Mouse (Mus musculus): ENCODE results near the gene Cd6. TPM values are rescaled to one million over a fixed set of nuclear protein-coding genes. Genes with fewer than 3 reads are reported as not detected.

Gene Cd6
- total RNA-seq, 2 experiments from 2014 or later, result not detected

DNA sequence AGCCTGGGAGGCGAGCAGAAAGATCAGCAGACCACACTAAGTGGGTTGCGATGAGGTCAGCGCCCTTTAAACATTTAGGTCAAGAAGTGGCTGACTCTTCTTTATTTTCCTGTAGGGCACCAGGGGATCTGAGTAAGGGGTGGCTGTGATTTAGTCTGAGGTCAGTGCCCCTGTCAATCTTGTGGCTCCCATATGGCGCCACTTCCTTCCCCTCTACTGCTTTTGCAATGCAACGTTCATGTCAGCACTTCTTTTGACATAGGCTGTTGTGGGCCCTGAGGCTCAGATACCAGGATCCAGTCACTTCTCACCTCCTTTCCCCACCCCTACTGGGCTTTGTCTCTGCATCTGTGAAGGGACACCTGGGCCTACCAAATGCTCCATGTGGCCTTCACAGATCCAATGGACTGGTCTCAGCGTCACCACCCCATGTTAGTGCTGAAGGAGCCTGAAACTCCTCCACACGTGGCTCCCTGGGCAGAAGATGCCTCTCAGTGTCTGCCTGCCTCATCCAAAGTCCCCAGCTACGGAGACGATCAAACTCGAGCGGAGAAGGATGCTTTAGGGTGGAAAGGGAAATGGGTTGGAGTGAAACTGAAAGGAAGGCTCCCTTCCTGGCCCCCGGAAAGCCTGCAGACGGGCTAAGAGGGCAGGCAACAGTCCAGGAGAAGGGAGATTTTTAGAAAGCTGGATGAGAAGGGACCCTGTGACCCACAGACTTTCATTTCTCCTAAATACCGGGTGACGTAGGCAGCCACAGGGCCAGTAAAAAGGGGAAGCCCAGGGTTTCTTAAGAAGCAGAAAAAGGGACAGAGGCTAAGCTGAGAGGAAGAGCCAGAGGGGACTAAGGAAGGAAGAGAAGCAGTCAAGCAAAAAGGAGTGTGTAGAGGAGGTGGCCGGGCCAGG is 12.1 kb upstream of the Cd6 start:
- ATAC-seq (replicated peaks; ENCODE audit: low FRiP score, poor library complexity, severe bottlenecking), result no peak

DNA sequence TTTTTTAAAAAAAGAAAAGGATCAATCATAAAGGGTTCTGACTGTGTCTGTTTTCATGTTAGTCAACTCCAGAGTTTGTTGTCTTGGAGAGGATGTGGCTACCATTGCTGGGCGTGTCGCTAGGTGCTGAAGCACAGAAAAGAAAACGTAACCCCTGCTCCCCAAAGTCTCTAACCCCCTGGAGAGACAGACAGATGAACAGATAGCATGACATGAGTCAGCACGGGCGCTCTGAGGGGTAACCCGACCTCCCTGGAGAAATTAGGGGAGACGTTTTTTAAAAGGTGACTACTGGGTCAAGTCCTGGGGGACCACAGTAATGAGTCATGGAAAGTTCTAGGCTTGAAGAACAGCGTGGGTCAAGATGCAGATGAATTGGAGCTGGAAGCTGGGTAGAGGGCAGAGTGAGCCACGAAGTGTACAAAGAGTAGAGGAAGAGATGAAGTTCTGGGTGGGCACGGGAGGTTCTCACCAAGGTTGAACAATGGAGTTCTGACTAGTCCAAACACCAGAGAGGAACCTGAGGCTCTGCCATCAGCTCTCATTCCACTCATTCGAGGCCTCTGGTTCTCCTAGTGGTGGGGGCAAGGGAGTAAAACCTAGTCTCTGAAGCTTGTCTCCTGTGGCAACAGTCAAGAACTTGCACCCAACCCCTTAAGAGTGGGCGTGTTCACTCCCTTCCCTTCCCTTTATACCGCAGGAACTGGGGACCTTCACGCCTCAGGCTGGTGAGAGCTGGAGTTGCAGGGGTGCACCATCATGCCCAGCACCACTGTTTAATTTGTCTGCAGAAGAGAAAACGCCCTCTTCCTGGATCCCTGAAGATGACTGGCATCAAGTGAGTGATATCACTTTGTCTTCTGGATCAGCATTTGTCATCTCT is 9.4 kb upstream of the Cd6 start, which contains the start of gene Slc15a3:
Gene Slc15a3 (plus strand): TSS at position 718 of the 883 bp plus-strand sequence.
- ATAC-seq (replicated peaks; ENCODE audit: low FRiP score, poor library complexity, severe bottlenecking), result no peak

DNA sequence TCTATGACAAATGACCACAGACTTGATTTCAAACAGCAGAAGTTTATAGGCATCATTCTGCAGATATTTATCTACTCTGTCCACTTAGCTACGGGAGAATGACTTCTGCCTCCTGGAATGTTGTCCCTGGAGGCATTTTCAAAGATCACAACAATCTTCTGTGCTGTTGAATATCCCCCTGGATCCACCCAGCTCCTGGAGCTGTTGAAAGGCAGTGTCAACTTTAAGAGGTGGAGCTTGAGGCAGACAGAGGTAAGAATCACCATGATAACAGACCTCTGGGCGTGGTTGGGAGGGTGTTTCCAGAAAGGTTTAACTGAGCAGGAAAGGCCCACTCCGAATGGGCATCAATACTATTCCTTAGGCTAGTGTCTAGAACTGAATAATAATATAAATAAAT is 5.8 kb upstream of the Cd6 start:
- ATAC-seq (replicated peaks; ENCODE audit: low FRiP score, poor library complexity, severe bottlenecking), result no peak

DNA sequence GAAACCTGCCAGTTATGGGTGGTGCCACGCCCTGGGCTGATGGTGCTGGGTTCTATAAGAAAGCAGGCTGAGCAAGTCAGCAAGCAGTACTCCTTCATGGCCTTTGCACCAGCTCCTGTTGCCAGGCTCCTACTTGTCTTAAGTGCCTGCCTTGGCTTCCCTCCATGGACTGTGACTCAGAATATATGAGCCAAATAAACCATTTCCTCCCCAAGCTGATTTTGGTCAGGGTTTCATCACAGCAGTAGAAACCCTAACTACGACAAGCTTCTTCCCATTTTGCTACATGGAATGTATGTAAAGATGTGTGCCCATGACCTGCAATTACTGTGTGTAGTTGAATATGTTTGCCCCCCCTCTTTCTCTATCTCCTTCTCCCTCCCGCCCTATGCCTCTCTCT is 3.8 kb upstream of the Cd6 start:
- ATAC-seq (replicated peaks; ENCODE audit: low FRiP score, poor library complexity, severe bottlenecking), result no peak

DNA sequence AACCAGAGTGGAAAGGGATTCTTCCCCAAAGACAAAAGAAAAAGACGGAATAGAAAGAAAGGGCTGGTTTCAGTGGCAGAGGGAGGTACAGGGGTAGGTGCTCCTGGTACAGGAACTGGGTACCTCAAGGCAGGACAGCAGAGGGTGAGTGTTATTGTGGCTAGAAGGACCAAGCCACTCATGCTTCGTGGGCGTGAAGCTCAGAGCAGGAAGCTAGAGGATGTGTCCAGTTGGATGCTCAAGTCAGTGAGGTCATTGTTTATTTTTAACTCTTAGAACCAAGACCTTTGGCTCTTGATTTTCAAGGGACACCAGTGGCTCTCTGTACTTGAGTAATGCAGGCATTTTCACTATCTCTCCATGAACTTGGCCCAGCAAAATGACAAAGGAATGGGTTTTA is 2.2 kb upstream of the Cd6 start:
- no peak for ATAC-seq (replicated peaks; ENCODE audit: low FRiP score, poor library complexity, severe bottlenecking)

DNA sequence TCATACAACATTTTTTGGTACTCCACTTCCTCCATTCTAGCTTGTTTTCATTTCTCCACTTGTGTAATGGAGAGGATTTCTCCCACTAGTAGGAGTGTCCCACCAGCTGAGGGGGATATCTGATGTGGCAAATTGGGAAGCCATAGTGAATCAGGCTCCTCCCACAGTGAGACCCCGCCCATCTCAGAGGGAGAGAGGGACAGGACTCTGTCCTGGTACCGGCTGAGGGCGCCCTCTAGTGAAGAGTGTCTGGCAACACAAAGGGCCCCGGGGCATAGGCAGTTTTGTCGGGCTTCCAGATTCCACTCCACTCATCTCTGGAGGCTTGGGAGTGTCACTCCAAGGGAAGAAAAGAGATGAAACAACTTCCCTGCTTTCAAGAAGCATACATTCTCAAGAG is 1.6 kb upstream of the Cd6 start:
- no peak for ATAC-seq (replicated peaks; ENCODE audit: low FRiP score, poor library complexity, severe bottlenecking)

DNA sequence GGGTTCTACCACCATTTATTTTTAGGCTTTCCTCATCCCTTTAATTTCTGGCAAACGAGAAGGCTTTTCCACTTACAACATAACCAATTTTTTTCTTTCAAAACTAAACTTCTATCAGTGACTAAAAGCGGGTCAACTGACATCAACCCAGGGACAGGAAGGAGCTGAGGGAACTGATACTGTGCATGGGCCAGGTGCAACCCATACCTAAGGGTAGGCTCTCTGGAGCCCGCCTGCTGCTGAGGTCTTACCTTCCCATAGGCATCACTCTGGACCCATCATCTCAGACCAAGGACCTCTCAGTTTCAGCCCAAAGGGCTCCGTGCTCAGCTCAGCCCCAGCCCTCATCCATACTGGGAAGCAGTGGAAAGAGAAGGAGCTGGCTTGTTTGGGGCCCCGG is 1.5 kb downstream of the Cd6 start:
- ATAC-seq (replicated peaks; ENCODE audit: low FRiP score, poor library complexity, severe bottlenecking), result no peak

DNA sequence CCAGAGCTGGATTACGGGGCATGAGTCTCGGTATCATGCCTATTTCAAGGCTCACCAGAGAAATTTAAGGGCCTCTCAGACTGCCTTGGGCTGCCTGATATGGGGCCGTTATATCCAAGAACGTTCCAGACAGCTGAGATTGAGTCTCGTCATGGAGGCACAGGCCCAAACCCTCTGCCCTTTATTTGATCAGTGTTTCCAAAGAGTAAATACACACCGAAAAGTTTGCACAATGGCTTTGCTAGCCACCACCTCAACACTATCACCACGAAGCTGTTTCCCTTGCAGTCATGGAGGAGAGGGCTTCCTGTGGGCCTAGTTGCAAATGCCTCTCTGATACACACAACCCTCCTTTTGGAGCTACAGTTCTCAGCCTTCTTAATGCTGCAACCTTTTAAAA is 5.8 kb downstream of the Cd6 start:
- no peak for ATAC-seq (replicated peaks; ENCODE audit: low FRiP score, poor library complexity, severe bottlenecking)

DNA sequence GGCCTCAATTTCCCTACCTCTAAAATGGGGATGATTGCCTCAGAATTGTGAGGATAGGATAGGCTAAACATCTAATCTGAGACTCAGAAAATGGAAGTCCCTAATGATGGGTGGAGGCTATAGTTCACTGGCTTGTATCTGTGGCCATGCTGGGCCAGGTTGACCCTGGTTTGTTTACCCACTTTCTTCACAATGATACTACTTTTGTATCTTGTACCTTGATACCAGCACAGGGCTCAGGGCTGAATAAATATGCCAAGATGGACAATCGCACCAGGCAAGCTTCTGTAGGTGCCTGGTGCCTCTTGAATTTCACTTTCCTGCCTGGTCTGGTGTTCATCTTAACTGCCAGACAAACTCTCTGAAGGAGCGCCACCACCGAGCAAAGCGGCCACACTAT is 7.3 kb downstream of the Cd6 start:
- ATAC-seq (replicated peaks; ENCODE audit: low FRiP score, poor library complexity, severe bottlenecking), result no peak

DNA sequence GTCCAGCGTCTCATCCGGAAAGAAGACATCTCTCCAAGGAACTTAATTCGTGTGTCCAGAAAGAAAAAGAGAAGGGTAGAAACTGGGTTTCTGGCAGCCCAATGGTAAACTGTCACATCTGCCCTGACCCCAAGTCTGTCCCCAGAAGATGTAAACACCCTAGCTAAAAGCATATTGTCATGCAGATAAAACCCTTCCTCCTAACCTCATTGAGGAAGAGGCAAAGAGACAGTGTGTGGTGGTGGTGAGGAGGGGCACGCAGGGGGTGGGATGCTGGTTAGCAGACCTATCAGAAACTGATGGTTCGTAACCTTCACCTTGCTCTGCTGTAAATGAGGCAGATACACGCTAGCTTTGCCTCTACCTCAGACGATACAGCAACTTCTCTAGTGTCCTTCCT is 8.5 kb downstream of the Cd6 start:
- no peak for ATAC-seq (replicated peaks; ENCODE audit: low FRiP score, poor library complexity, severe bottlenecking)

DNA sequence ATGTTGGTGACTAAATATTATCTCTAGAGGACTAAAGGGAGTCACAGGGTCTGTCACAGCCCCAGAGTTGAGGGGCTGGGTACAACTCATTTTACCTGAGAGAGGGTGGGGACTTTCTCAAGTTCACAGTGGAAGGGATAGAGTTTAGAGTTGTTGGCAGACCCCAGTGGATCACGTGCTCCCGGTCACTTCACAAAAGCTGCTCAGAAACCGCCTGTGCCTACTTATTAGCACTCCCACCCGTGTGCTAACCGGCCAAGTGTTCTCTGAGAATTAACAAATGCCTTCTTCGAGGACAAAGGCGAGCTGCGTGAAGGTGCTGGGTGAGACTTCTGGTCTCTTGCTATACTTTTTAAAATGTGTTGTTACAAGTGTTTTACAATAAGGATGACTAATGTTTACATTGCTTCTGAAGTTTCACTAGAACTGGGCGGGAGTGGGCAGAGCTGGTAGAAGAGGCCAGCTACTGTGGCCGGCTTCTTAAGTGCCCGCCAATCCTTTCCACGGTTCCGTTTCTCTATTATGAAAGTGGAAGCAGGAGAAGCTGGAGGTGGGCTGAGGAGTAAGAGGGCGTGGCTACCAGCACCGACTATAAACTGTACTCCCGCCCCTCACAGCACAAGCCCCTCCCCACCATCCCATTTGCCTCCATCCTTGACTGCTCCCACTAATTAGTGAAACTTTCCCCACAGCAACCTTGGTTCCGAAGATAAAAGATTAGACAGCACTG is 11.5 kb downstream of the Cd6 start:
- ATAC-seq (replicated peaks; ENCODE audit: low FRiP score, poor library complexity, severe bottlenecking), result no peak

DNA sequence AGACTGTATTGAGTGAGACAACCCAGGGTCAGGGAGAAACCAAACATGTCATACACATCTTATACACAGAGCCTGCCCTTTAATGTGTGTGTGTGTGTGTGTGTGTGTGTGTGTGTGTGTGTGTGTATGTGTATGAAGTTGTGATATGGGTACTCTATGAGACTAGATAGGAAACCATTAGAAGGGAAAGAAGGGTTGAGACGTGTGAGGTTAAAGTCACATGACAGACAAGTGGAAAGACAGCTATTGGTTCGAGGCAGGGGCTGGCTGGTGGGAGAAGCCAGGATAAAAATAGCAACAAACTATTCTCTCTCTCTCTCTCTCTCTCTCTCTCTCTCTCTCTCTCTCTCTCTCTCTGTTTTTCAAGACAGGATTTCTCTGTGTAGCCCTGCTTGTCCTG is 13.4 kb downstream of the Cd6 start:
- no peak for ATAC-seq (replicated peaks; ENCODE audit: low FRiP score, poor library complexity, severe bottlenecking)

DNA sequence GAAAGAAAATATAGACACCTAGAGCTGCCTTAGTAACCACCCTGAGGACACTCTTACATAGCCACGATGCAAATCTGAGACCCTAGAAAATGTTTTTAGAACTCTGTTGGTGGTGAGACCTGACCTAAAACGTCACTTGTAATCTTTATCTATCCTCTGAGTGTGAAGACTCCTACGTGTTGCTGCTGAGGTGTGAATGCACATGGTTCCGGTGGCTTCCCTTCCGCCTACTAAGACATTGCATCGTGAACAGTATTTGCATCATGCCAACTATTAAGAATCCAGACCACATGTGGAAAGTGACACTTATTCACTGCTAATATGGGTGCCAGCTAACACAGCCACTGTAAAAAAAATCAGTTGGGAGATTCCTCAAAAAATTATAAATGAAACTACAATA is 14.0 kb downstream of the Cd6 start:
- ATAC-seq (replicated peaks; ENCODE audit: low FRiP score, poor library complexity, severe bottlenecking), result no peak

DNA sequence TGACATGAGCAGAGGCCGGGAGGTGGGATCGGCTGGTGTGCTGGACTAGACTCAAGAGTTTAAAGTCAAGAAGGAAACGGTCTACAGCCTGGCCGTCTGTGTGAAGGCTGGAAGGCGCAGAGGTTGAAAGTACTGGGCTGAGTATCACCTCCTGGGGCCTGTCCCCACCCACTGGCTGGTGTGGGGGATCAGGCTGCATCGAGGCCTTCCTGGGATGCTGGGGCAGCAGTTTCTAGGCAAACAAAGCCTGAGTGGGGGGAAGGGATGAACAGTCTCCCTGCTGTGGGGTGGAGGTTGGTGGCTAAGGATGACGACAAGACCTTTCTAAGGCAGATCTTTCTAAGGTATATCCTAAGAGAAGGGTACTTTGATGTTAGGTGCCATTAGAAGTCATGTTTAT is 16.0 kb downstream of the Cd6 start:
- no peak for ATAC-seq (replicated peaks; ENCODE audit: low FRiP score, poor library complexity, severe bottlenecking)

DNA sequence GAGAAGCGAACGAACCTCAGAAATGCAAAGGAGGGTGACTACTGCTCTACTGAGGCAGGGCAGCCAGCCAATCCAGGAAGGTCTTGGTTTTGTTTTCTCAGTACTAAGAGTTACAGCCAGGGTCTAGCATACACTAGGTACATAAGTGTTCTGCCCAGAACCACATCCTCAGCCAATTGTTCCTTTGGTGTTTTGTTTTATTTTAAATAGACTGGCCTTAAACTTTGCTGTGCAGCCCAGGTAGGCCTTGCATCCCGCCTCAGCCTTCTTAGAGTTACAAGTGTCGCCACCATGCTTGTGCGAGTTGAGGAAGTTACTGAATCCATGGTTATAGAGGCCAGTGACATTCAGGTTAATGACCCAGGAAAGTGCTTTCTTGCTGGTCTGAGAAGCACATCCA is 16.8 kb downstream of the Cd6 start:
- ATAC-seq (replicated peaks; ENCODE audit: low FRiP score, poor library complexity, severe bottlenecking), result no peak

DNA sequence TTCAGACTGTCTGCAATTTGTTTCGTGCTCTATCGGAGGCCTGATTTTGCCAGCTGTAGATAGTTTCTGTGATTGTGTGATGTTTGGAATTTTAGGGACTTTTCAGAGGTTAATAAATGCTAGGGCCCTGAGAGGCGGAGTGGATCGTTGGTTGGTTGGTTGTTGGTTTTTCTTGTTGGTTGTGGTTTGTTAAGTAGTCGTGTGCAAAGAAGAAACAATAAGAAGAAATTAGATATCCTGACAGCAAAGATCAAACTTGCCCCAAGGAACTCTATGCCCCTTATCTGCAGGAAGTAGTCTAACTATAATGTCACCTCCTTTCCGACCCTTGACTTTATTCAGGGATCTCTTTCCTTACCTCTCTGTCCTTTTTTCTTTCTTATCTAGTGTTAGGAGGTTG is 18.4 kb downstream of the Cd6 start:
- no peak for ATAC-seq (replicated peaks; ENCODE audit: low FRiP score, poor library complexity, severe bottlenecking)

DNA sequence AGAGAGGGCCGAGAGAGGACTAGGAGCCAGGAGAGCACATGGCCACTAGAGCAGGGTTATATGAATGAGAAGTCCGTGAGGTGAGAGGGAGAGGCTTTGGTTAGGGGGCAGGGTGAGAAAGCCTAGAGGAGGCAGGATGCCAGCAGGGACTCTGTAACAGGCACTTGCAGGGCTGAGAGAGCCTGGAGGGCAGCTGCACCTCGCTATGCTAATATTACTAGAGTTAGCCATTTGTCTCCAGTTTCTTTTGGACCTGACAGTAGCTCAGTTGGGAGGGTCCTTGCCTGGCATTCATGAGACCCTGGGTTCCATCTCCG is 19.7 kb downstream of the Cd6 start:
- ATAC-seq (replicated peaks; ENCODE audit: low FRiP score, poor library complexity, severe bottlenecking), result no peak

DNA sequence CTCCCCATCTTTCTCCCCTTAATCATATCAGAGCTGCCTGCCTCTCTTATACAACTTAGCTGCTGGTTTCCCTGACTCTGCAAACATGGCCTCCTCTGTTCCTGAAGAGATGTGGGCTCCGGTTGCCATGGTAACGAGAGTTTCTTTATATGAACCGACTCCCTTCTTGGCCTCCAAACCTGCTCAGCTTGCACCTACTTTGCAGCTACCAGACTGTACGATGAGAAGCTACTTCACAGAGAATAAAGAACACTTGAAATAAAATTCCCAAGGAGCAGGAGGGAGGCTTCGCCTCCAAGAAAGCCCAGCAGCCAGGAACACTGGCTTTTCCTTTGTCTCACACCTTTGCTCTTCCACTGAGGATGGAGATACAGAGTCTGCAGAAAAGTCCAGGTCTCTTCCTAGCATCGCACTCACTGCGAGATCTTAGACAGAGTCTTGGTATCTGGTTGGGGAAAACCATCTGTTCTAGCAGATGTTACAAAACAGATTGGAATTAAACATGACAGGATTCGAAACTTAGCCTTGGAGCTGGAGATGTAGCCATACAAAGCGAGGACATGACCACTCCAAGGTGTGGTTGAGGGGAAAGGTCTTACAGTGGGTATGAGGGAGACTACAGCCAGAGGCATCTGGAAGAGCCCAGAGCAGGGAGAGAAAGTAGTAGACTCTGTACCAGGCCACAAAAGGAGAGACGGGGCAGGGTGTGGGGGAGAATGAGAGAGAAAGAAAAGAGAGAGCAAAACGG is 20.3 kb downstream of the Cd6 start:
- ATAC-seq (replicated peaks; ENCODE audit: low FRiP score, poor library complexity, severe bottlenecking), result no peak

DNA sequence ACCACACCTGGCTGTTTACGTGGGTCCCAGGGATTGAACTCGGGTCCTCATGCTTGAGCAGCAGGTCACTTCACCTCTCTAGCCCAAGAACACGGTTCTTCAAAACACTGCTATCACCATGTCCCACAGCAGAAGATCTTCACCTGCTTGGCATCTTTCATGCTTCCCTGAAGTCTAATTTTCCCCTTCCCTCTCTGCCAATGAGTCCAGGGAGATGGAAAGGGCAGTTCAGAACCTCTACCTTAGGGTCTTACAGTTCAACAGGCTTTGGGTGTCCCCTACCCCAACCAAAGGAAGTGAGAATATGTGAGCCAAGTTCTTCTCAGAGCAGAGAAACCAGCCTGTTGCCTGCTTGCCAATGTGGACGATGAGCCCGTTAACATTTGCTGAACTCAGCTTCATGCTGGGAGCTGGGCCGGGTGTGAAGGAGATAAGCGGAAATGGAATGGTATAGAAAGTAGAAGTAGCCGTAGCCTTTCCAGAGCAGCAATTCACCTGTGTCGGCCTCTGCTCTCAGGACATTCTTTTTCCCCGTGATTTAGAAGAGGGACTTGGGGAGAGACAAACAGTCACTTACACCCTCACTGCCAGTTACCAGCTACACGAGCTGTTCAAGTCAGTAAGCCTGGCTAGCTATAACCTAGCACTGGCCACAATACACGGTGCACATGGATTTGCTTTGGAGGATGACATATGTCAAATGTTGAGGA is 21.2 kb downstream of the Cd6 start:
- no peak for ATAC-seq (replicated peaks; ENCODE audit: low FRiP score, poor library complexity, severe bottlenecking)

Measured in erythroblast, adult 5-6 weeks (primary cell).